Mouse (Mus musculus) embryonic fibroblast, embryonic 13.5 days (primary cell): ENCODE data around the gene Cpt1b. TPM values are rescaled to one million over a fixed set of nuclear protein-coding genes. Genes with fewer than 3 reads are reported as not detected.
"Not testable (repeated sequence)": the region's sequence is repeated elsewhere in the genome, so short reads cannot be mapped to it uniquely, and the experiment has no call there.

ENCODE experiments used
- H3K27ac ChIP-seq: 2 replicates; pipeline ENCODE4 v1.5.1; 2012; ENCODE audit warnings: low read length, control low read depth, inconsistent platforms; ENCODE audit not compliant: insufficient read depth
- H3K4me1 ChIP-seq: 2 replicates; pipeline ENCODE4 v1.6.1; 2011; ENCODE audit warnings: low read length; ENCODE audit not compliant: control insufficient read depth, insufficient read depth
- H3K4me3 ChIP-seq: 2 replicates; pipeline ENCODE4 v1.5.1; 2011; ENCODE audit warnings: mild to moderate bottlenecking, control low read depth, low read length; ENCODE audit not compliant: insufficient read depth
- CTCF ChIP-seq: IDR thresholded peaks from 2 replicates; pipeline ENCODE4 v1.5.1; 2011; ENCODE audit warnings: mild to moderate bottlenecking, control low read depth, low read length, moderate library complexity, borderline replicate concordance; ENCODE audit not compliant: insufficient read depth
- POLR2A ChIP-seq: IDR thresholded peaks from 2 replicates; pipeline ENCODE4 v1.6.1; 2011; ENCODE audit warnings: low read depth, mild to moderate bottlenecking, control low read depth, low read length, moderate library complexity
- polyA plus RNA-seq: library from polyadenylated mRNA; stranded (reverse); fragments of >200 nt; gene quantifications from 2 replicates; pipeline ENCODE4 v1.2.4, GENCODE M21; 2011; ENCODE audit warnings: low read depth; ENCODE audit not compliant: missing spikeins, insufficient read length

Gene Cpt1b
- polyA plus RNA-seq, 1 experiment, result not detected

GRCm38 (mm10) chr15:89434136-89434535, 8.5 kb upstream of the Cpt1b start:
- H3K4me1 ChIP-seq, result no peaks in the 10 kb centered on the region
- H3K27ac ChIP-seq, result no peak overlapping the region
- TF ChIP-seq CTCF (no peak), POLR2A (no peak)
- no peak overlapping the region for H3K4me3 ChIP-seq

DNA sequence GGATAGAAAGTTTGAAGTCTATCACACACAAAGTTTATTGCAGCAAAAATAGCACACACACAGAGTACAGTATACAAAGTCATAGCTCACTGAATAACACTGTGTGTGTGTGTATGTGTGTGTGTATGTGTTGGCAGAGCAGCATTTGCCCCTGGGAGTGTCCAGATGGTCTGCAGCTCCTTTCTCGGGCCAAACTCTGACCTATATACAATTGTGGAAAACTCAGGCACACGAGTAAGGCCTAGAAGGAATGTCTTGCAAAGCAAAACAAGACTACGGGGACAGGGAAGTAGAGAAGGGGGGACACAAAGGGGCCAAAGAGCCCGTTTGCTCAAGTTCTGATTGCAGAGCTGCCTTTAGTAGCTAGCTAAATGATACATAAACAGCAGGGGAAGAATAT, 7.3 kb upstream of the Cpt1b start:
- TF ChIP-seq CTCF, result no peak
- no peak for TF ChIP-seq POLR2A
- no peak overlapping the region for H3K4me3 ChIP-seq

GRCm38 (mm10) chr15:89431806-89432205, 6.1 kb upstream of the Cpt1b start:
- Histone ChIP-seq H3K4me1 (no peaks in the 10 kb centered on the region), H3K4me3 (no peak overlapping the region), H3K27ac (no peak overlapping the region)
- no peak for TF ChIP-seq POLR2A
- no peak for TF ChIP-seq CTCF

More for the DNA sequence above, 7.3 kb upstream of the Cpt1b start:
- no peak overlapping the region for H3K27ac ChIP-seq
- H3K4me1 ChIP-seq, result no peaks in the 10 kb centered on the region

GRCm38 (mm10) chr15:89431271-89431670, 5.6 kb upstream of the Cpt1b start:
- Histone ChIP-seq H3K4me3 (no peak overlapping the region), H3K27ac (no peak overlapping the region), H3K4me1 (no peaks in the 10 kb centered on the region)
- TF ChIP-seq CTCF, result no peak
- no peak for TF ChIP-seq POLR2A

DNA sequence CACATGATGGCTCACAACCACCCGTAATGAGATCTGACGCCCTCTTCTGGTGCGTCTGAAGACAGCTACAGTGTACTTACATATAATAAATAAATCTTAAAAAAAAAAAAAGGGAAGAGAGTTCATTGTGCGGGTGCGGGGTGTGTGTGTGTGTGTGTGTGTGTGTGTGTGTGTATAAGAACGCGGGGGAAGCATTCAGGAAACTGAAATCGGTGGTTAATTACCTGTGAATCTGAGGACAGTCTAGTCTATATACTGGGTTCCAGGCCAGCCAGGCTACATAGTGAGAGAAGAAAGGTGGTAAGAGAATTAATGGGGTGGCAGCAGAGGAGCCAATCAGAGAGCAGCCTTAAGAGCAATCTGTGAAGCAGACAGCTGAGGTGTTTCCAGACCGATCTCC, 5.1 kb upstream of the Cpt1b start:
- not testable (repeated sequence) for H3K27ac ChIP-seq, H3K4me1 ChIP-seq, H3K4me3 ChIP-seq

DNA sequence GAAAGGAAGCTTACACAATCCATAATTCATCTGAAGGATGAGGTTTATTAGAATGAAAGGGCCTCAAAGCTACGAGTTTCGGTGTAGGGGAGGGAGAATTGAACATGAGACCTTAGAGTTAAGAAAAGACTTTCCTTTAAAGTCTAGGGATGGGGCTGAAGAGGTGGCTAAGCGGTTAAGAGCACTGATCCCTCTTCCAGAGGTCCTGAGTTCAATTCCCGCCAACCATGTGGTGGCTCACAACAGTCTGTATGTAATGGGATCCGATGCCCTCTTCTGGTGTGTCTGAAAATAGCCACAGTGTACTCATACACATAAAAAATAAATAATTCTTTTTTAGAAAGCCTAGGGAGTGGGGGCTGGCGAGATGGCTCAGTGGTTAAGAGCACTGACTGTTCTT, 4.7 kb upstream of the Cpt1b start:
- TF ChIP-seq POLR2A (no peak), CTCF (no peak)
- Histone ChIP-seq H3K4me1 (no peaks in the 10 kb centered on the region), H3K4me3 (peak overlapping the region; percentile 62), H3K27ac (peak overlapping the region; percentile 25)

- Histone ChIP-seq H3K27ac (peak within 1 kb of the TSS; percentile 80), H3K4me1 (no peaks in the 10 kb centered on the region), H3K4me3 (peak within 1 kb of the TSS; percentile 62)
- TF ChIP-seq POLR2A, result peak; percentile 91
- no peak for TF ChIP-seq CTCF
Observed at GRCm38 (mm10) chr15:89429352-89430221, 3.9 kb upstream of the Cpt1b start, which contains the start of the genes C730034F03Rik, Gm44502 and Chkb. TSS of gene C730034F03Rik (plus strand) at chr15:89429589. TSS of gene Gm44502 (minus strand) at chr15:89429696. TSS of gene Chkb (minus strand) at chr15:89429908.

DNA sequence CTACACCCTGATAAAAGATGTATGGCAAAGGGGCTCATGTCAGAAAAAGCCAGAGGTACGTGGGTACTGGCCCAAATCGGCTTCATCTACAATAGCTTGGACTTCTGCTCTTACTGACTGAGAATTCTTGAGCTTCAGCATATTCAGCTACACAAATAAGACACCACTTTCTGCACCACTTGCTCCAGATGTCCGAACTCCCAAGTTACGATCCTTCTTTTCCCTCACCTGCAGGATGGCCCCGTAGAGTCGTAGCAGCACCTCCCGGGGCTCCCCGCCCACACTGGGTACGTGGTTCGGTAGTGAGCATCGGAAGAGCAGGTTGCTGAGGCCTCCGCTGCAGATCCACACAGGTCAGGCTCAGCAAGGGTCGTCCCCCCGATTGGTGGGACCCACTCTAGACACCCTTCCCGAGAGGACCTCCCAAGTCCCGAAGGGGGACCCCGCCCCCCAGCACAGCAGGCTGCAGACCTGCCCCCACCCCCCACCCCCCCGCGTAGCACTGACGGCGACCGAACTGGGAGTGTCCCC, 3.2 kb upstream of the Cpt1b start:
- Histone ChIP-seq H3K4me3 (peak overlapping the region; percentile 62), H3K27ac (no peak overlapping the region), H3K4me1 (no peaks in the 10 kb centered on the region)
- TF ChIP-seq POLR2A (no peak), CTCF (no peak)

DNA sequence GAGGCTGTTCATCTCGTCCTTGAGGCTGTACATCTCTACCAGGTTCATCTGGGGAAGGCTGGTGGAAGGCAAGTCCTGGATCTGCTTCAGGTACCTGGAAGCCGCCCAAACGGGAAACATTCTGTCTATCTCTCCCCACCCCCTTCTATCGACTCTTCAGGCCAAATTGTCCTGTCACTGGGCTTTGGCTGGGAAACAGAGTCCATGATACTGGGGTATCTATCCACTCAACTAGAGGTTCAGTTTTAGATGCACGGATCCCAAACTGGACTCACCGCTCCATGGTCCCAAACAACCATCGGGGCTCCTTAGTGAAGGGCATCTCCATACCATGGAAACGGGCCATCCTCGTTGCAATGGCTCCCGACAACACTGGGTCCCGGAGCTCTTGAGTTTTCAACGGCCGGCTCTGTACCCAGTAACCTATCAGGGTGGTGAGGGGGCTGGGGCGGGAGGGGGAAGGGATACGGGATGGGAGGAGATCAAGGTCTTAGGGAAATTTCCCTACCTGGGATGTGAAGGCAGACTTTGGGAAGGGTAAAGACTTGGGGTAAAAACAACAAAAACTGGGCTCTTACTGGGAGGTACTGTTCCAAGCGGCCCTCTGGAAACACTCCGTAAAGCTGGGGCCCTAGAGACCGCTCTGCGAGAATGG, 2.6 kb upstream of the Cpt1b start:
- H3K4me3 ChIP-seq, result peak overlapping the region; percentile 62
- no peak overlapping the region for H3K27ac ChIP-seq
- no peak for TF ChIP-seq POLR2A
- TF ChIP-seq CTCF, result no peak
- no peaks in the 10 kb centered on the region for H3K4me1 ChIP-seq

- Histone ChIP-seq H3K4me1 (no peaks in the 10 kb centered on the region), H3K4me3 (no peak overlapping the region), H3K27ac (no peak overlapping the region)
- no peak for TF ChIP-seq CTCF
- TF ChIP-seq POLR2A, result no peak
Observed at GRCm38 (mm10) chr15:89426716-89427115, 1.1 kb upstream of the Cpt1b start.
